Mouse (Mus musculus) thymus, adult 18-20 months (tissue): Measurements from ENCODE around the gene Hapln1.

ENCODE experiments used
- DNase-seq, 2 experiments: peaks; one replicate each; pipeline ENCODE4 v3.0.0; 2022; ENCODE audit warnings: mixed read lengths in 2 of 2

Hapln1 gene

GRCm38 (mm10) chr13:89539205-89539886, at the start of gene Hapln1:
Gene Hapln1 (plus strand): TSS chr13:89539796.
- no peak for DNase-seq

GRCm38 (mm10) chr13:89493169-89493568, 46.4 kb upstream of the Hapln1 start:
- no peak for DNase-seq

GRCm38 (mm10) chr13:89493678-89494077, 45.9 kb upstream of the Hapln1 start:
- no peak for DNase-seq

GRCm38 (mm10) chr13:89496569-89496968, 43.0 kb upstream of the Hapln1 start:
- DNase-seq, result no peak

GRCm38 (mm10) chr13:89499419-89499818, 40.2 kb upstream of the Hapln1 start:
- no peak for DNase-seq

GRCm38 (mm10) chr13:89521507-89521908, 18.1 kb upstream of the Hapln1 start:
- DNase-seq, result no peak

- no peak for DNase-seq
Observed at GRCm38 (mm10) chr13:89528716-89529115, 10.9 kb upstream of the Hapln1 start.

- no peak for DNase-seq
Observed at GRCm38 (mm10) chr13:89530386-89530785, 9.2 kb upstream of the Hapln1 start.

GRCm38 (mm10) chr13:89539887-89540264, 280 bp downstream of the Hapln1 start:
- no peak for DNase-seq

GRCm38 (mm10) chr13:89540301-89540982, 846 bp downstream of the Hapln1 start:
- DNase-seq, result no peak

- DNase-seq, result no peak
Observed at GRCm38 (mm10) chr13:89543003-89543402, 3.4 kb downstream of the Hapln1 start.

GRCm38 (mm10) chr13:89548203-89548740, 8.7 kb downstream of the Hapln1 start:
- DNase-seq, result no peak

GRCm38 (mm10) chr13:89549507-89549906, 9.9 kb downstream of the Hapln1 start:
- DNase-seq, result no peak

- no peak for DNase-seq
Observed at GRCm38 (mm10) chr13:89551502-89551901, 11.9 kb downstream of the Hapln1 start.

- no peak for DNase-seq
Observed at GRCm38 (mm10) chr13:89564518-89564917, 24.9 kb downstream of the Hapln1 start.

- DNase-seq, result no peak
Observed at GRCm38 (mm10) chr13:89566300-89566699, 26.7 kb downstream of the Hapln1 start.

GRCm38 (mm10) chr13:89579115-89579514, 39.5 kb downstream of the Hapln1 start:
- no peak for DNase-seq

GRCm38 (mm10) chr13:89583138-89583746, 43.6 kb downstream of the Hapln1 start:
- no peak for DNase-seq

GRCm38 (mm10) chr13:89583747-89584738, 44.4 kb downstream of the Hapln1 start:
- DNase-seq, result no peak

GRCm38 (mm10) chr13:89585144-89585543, 45.5 kb downstream of the Hapln1 start:
- DNase-seq, result no peak

GRCm38 (mm10) chr13:89595105-89595504, 55.5 kb downstream of the Hapln1 start:
- no peak for DNase-seq

GRCm38 (mm10) chr13:89597354-89597753, 57.8 kb downstream of the Hapln1 start:
- DNase-seq, result no peak

GRCm38 (mm10) chr13:89600466-89600865, 60.9 kb downstream of the Hapln1 start:
- DNase-seq, result no peak
